Mouse (Mus musculus) brain, adult 10 weeks (tissue): ENCODE results near the gene Tfap2c. TPM values are rescaled to one million over a fixed set of nuclear protein-coding genes. Genes with fewer than 3 reads are reported as not detected.

Source experiments
- polyA plus RNA-seq: library from polyadenylated mRNA; stranded (reverse); fragments of 350-450 nt; fragmentation: Illumina TruSeq; extraction: RNeasy Lipid Tissue Mini Kit (QIAGEN cat#74804); gene quantifications from one replicate; pipeline ENCODE4 v1.2.3, GENCODE M21; 2015; ENCODE audit warnings: low read depth, low replicate concordance

Tfap2c gene
- not detected for polyA plus RNA-seq

GRCm38 (mm10) chr2:172549371-172550155 is at the start of gene Tfap2c:
Gene Tfap2c (plus strand): TSS chr2:172549593.

Other genes with a start within 250 kb of the Tfap2c start
- 18.7 TPM for gene Fam210b, start 204.0 kb upstream of the Tfap2c start, polyA plus RNA-seq
- 1.6 TPM for gene Aurka, start 179.1 kb upstream of the Tfap2c start, polyA plus RNA-seq
- 19.5 TPM for gene Cstf1, start 178.9 kb upstream of the Tfap2c start, polyA plus RNA-seq
- 0.43 TPM for gene Cass4, start 155.8 kb upstream of the Tfap2c start, polyA plus RNA-seq
- gene Rtf2, start 109.0 kb upstream of the Tfap2c start, polyA plus RNA-seq: 89.7 TPM
- gene Gcnt7, start 91.0 kb upstream of the Tfap2c start, polyA plus RNA-seq: not detected
- not detected for gene Fam209, start 77.1 kb upstream of the Tfap2c start, polyA plus RNA-seq